Mouse (Mus musculus) stomach, embryonic 16.5 days (tissue): ENCODE measurements at regions not wholly inside any gene's neighbourhood (a gene's known extent, or its start where the extent isn't known, plus 50 kb on each side); places are given as distances from the start of the nearest gene placed in this dataset.

Experiments used
- ATAC-seq: fragments of 200-750 bp; cut with Nextera tagmentation; 2 replicates; pipeline ENCODE4 v1.8.0; 2017; ENCODE audit warnings: moderate number of reproducible peaks, moderate TSS enrichment; ENCODE audit not compliant: insufficient read depth, low FRiP score
- H3K27ac ChIP-seq: fragments of 300-500 bp; sonication (generic); 2 replicates; pipeline ENCODE4 v1.5.1; 2014; ENCODE audit warnings: low read length
- H3K27me3 ChIP-seq: fragments of 300-500 bp; sonication (generic); 2 replicates; pipeline ENCODE4 v1.6.1; 2014; ENCODE audit warnings: low read length, control low read depth, mixed read lengths; ENCODE audit not compliant: control insufficient read depth, insufficient read depth
- H3K36me3 ChIP-seq: fragments of 300-500 bp; sonication (generic); 2 replicates; pipeline ENCODE4 v1.6.1; 2014; ENCODE audit warnings: low read length; ENCODE audit not compliant: control insufficient read depth, insufficient read depth
- H3K4me1 ChIP-seq: fragments of 300-500 bp; sonication (generic); 2 replicates; pipeline ENCODE4 v1.6.1; 2014; ENCODE audit warnings: low read length, control low read depth, mixed read lengths; ENCODE audit not compliant: control insufficient read depth, insufficient read depth
- H3K4me2 ChIP-seq: fragments of 300-500 bp; sonication (generic); 2 replicates; pipeline ENCODE4 v1.6.1; 2014; ENCODE audit warnings: low read depth, low read length, mixed read lengths
- H3K4me3 ChIP-seq: fragments of 300-500 bp; sonication (generic); replicated peaks from 2 replicates; pipeline ENCODE4 v1.5.1; 2014; ENCODE audit warnings: mild to moderate bottlenecking, low read length
- H3K9ac ChIP-seq: fragments of 300-500 bp; sonication (generic); 2 replicates; pipeline ENCODE4 v1.6.1; 2014; ENCODE audit warnings: low read length
- H3K9me3 ChIP-seq: fragments of 300-500 bp; sonication (generic); replicated peaks from 2 replicates; pipeline ENCODE4 v1.6.1; 2016; ENCODE audit warnings: low read length, control low read depth; ENCODE audit not compliant: control insufficient read depth
- WGBS: fragments of 180-500 bp; shearing (Covaris S2); extraction: QIAGEN DNeasy Blood & Tissue Kit; methylation state at CpG from one replicate; pipeline ENCODE4 v1.1.7; 2014; 5-methylcytosine and 5-hydroxymethylcytosine counted together

GRCm38 (mm10) chr1:15958661-15959060 lies 134.5 kb downstream of the 4930444P10Rik start:
- Histone ChIP-seq H3K9me3 (no peaks in the 10 kb centered on the region), H3K27me3 (no peaks in the 10 kb centered on the region), H3K4me1 (no peaks in the 10 kb centered on the region), H3K4me2 (no peak overlapping the region), H3K36me3 (no peaks in the 10 kb centered on the region), H3K27ac (no peak overlapping the region), H3K4me3 (no peak overlapping the region), H3K9ac (no peak overlapping the region)
- WGBS, result 65% methylated on average over 1 of the region's 1 CpGs
- ATAC-seq, result no peak

- no peak overlapping the region for H3K4me2 ChIP-seq
- H3K27ac ChIP-seq, result no peak overlapping the region
- no peaks in the 10 kb centered on the region for H3K9me3 ChIP-seq
- no peaks in the 10 kb centered on the region for H3K36me3 ChIP-seq
- WGBS, result 66% methylated on average over 4 of the region's 4 CpGs
- no peaks in the 10 kb centered on the region for H3K27me3 ChIP-seq
- no peak for ATAC-seq
- no peak overlapping the region for H3K9ac ChIP-seq
- H3K4me1 ChIP-seq, result no peaks in the 10 kb centered on the region
- no peak overlapping the region for H3K4me3 ChIP-seq
These were observed 149.5 kb downstream of the 4930444P10Rik start for GRCm38 (mm10) chr1:15943662-15944061.

DNA sequence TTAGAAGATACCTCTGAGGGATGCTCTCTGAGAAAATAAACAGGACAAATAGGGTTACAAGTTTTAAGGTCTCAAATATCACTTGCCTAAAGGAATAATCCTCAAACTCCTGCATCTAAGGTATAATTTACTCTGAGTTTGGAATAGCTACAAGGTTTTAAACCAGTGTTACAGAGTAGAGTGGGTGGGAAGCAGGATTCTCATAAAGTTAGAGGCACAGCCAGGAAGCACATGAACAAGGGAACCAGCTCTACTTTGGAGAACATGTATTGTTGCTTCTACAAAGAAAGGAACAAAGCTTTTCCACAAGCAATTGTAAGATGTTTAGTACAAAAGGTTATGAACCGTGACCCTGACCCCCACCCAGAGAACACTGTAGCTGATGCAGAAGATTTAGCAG lies 150.1 kb downstream of the 4930444P10Rik start:
- H3K36me3 ChIP-seq, result no peaks in the 10 kb centered on the region

More for the DNA sequence above, 150.1 kb downstream of the 4930444P10Rik start:
- Histone ChIP-seq H3K4me3 (no peak overlapping the region), H3K9ac (no peak overlapping the region), H3K9me3 (no peaks in the 10 kb centered on the region), H3K27me3 (no peaks in the 10 kb centered on the region), H3K27ac (no peak overlapping the region), H3K4me2 (no peak overlapping the region), H3K4me1 (no peaks in the 10 kb centered on the region)
- no peak for ATAC-seq
- 84% methylated on average over 1 of the region's 1 CpGs for WGBS
